9 mouse cellular contexts compared by ENCODE assay signal in genomic region chr5:73114878-73115277, GRCm38 (mm10).
DNase-seq lines count a peak whose midpoint lies in the region; ATAC-seq and TF ChIP-seq lines count a peak whose summit lies in the region.
"Had no signal": no experiment of that assay in that cellular context is flagged by ENCODE, and none has a peak within 500 bp of the region (broad histone marks: within the 10 kb centered on the region; RNA-seq: fewer than 3 reads in every experiment).

No protein-coding gene starts in this region.

- no peak overlapping the region for H3K4me2 ChIP-seq in kidney, postnatal 0 days (ENCODE audit: low read length)
- no peak overlapping the region for H3K4me2 ChIP-seq in kidney, embryonic 16.5 days (replicated peaks; ENCODE audit: low read depth, low read length)
- H3K4me2 ChIP-seq: heart, embryonic 15.5 days had no signal

- TF ChIP-seq CTCF in kidney, postnatal 0 days (IDR thresholded peaks at IDR 0.05; ENCODE audit: low read depth): peak; percentile 70
- peak; percentile 99 for TF ChIP-seq CTCF in E14TG2a.4 (conservative IDR thresholded peaks at IDR 0.05; ENCODE audit: low read length)
- peak; percentile 68; the same call in 1 of the 2 replicates for TF ChIP-seq CTCF in brain, embryonic 14.5 days (IDR thresholded peaks at IDR 0.05; ENCODE audit: borderline replicate concordance, extremely low read depth, insufficient read depth, insufficient read length)

- ATAC-seq in kidney, postnatal 0 days (replicated peaks; ENCODE audit: low FRiP score, low read depth): no peak
- ATAC-seq in kidney, embryonic 16.5 days (ENCODE audit: low FRiP score, low TSS enrichment): no peak

- no peaks in the 10 kb centered on the region for H3K4me1 ChIP-seq in kidney, postnatal 0 days (replicated peaks; ENCODE audit: insufficient read depth, low read length)
- peaks cover 4% of the 10 kb centered on the region for H3K4me1 ChIP-seq in E14TG2a.4 (replicated peaks; ENCODE audit: low read depth, low read length)
- 0 out of 2 replicates have a peak, but pooled peaks cover 4% of the 10 kb centered on the region for H3K4me1 ChIP-seq in kidney, embryonic 16.5 days (ENCODE audit: insufficient read depth, low read length)
- H3K4me1 ChIP-seq: heart, embryonic 15.5 days had no signal

- 97% methylated on average over 4 of the region's 4 CpGs for WGBS in kidney, postnatal 0 days
- WGBS in kidney, embryonic 16.5 days: 94% methylated on average over 4 of the region's 4 CpGs

- intact Hi-C loops in left cerebral cortex, postnatal 14 days (cut with DNase I): no loop called here

- peaks cover 23% of the 10 kb centered on the region for H3K36me3 ChIP-seq in kidney, postnatal 0 days (ENCODE audit: insufficient read depth, low read length)
- H3K36me3 ChIP-seq in E14TG2a.4 (ENCODE audit: insufficient read depth, low read length): peaks cover 61% of the 10 kb centered on the region
- H3K36me3 ChIP-seq in kidney, embryonic 16.5 days (ENCODE audit: insufficient read depth, low read length): peaks cover 10% of the 10 kb centered on the region

- DNase-seq in kidney, postnatal 0 days (ENCODE audit: low spot score): peak; percentile 30
- DNase-seq in kidney, adult 11 months: no peak
- DNase-seq in brain, embryonic 14.5 days (ENCODE audit: low read depth): peak; percentile 64
- DNase-seq in retina, adult 2 months (ENCODE audit: low read depth, low spot score): peak; percentile 18
- no peak for DNase-seq in embryo, embryonic 11 days
- no peak for DNase-seq in left cerebral cortex, postnatal 14 days (ENCODE audit: low spot score in 2 of 2)

- H3K4me3 ChIP-seq in kidney, postnatal 0 days (replicated peaks; ENCODE audit: low read depth, low read length): no peak overlapping the region
- H3K4me3 ChIP-seq in E14TG2a.4 (replicated peaks; ENCODE audit: low read length): no peak overlapping the region
- H3K4me3 ChIP-seq in kidney, embryonic 16.5 days (ENCODE audit: low read length): no peak overlapping the region
- H3K4me3 ChIP-seq: heart, embryonic 15.5 days had no signal

- no peaks in the 10 kb centered on the region for H3K27me3 ChIP-seq in kidney, postnatal 0 days (ENCODE audit: insufficient read depth, low read length)
- no peaks in the 10 kb centered on the region for H3K27me3 ChIP-seq in E14TG2a.4 (ENCODE audit: insufficient read depth, low read length)
- H3K27me3 ChIP-seq in kidney, embryonic 16.5 days (ENCODE audit: insufficient read depth, low read length): no peaks in the 10 kb centered on the region
- H3K27me3 ChIP-seq: heart, embryonic 15.5 days had no signal

- H3K27ac ChIP-seq in kidney, postnatal 0 days: no peak overlapping the region
- H3K27ac ChIP-seq in kidney, embryonic 16.5 days (ENCODE audit: low read length): no peak overlapping the region
- H3K27ac ChIP-seq: heart, embryonic 15.5 days had no signal

- no peaks in the 10 kb centered on the region for H3K9me3 ChIP-seq in kidney, postnatal 0 days (replicated peaks; ENCODE audit: low read length)
- H3K9me3 ChIP-seq in E14TG2a.4 (ENCODE audit: low read length): no peaks in the 10 kb centered on the region
- no peaks in the 10 kb centered on the region for H3K9me3 ChIP-seq in kidney, embryonic 16.5 days (ENCODE audit: low read length)
- H3K9me3 ChIP-seq: heart, embryonic 15.5 days had no signal

- TF ChIP-seq POLR2A in brain, embryonic 14.5 days (IDR thresholded peaks at IDR 0.05; ENCODE audit: borderline replicate concordance, extremely low read depth, insufficient read depth, insufficient read length, poor library complexity, severe bottlenecking): no peak

- H3K9ac ChIP-seq in kidney, postnatal 0 days (ENCODE audit: low read depth, low read length): no peak overlapping the region
- no peak overlapping the region for H3K9ac ChIP-seq in kidney, embryonic 16.5 days (replicated peaks; ENCODE audit: low read length)
- H3K9ac ChIP-seq: heart, embryonic 15.5 days had no signal

Comparison
In these comparisons a context has a peak if more than half of its experiments do, and no peak if none do; other contexts are left out.
1. DNase-seq: peak in kidney, postnatal 0 days (single experiment), brain, embryonic 14.5 days (single experiment) and retina, adult 2 months (single experiment); none in kidney, adult 11 months (single experiment), embryo, embryonic 11 days (single experiment) and left cerebral cortex, postnatal 14 days (0 of 2).
2. Peak in every context shown above with its lines, with median percentiles within 50 percentile points of each other: CTCF ChIP-seq.